Comparison of ENCODE assay signal across 17 mouse cellular contexts in genomic region chr8:107546817-107547216, GRCm38 (mm10). TPM values are rescaled to one million over a fixed set of nuclear protein-coding genes. Genes with fewer than 3 reads are reported as not detected.
DNase-seq lines count a peak whose midpoint lies in the region; ATAC-seq lines count a peak whose summit lies in the region.
"Had no signal": no experiment of that assay in that cellular context is flagged by ENCODE, and none has a peak within 500 bp of the region (broad histone marks: within the 10 kb centered on the region; RNA-seq: fewer than 3 reads in every experiment).

No protein-coding gene starts in this region.

- H3K27ac ChIP-seq in heart, embryonic 15.5 days: peak overlapping the region; percentile 80
- H3K27ac ChIP-seq in embryonic facial prominence, embryonic 11.5 days (replicated peaks; ENCODE audit: low read depth, low read length): no peak overlapping the region
- H3K27ac ChIP-seq in limb, embryonic 15.5 days: peak overlapping the region; percentile 94
- H3K27ac ChIP-seq: forebrain, embryonic 15.5 days; hindbrain, postnatal 0 days; liver, embryonic 12.5 days; stomach, postnatal 0 days had no signal

- H3K4me2 ChIP-seq in heart, embryonic 15.5 days: peak overlapping the region; percentile 17; the same call in 1 of the 2 replicates
- peak overlapping the region; percentile 11; the same call in 1 of the 2 replicates for H3K4me2 ChIP-seq in embryonic facial prominence, embryonic 11.5 days (ENCODE audit: low read depth, low read length)
- H3K4me2 ChIP-seq in limb, embryonic 15.5 days: peak overlapping the region; percentile 36
- H3K4me2 ChIP-seq: forebrain, embryonic 15.5 days; liver, embryonic 12.5 days had no signal

- peak overlapping the region; percentile 7; the same call in 1 of the 2 replicates for H3K4me3 ChIP-seq in heart, embryonic 15.5 days
- peak overlapping the region; percentile 59 for H3K4me3 ChIP-seq in megakaryocyte, embryonic 14.5 days (replicated peaks)
- H3K4me3 ChIP-seq in embryonic facial prominence, embryonic 11.5 days (ENCODE audit: low read depth, low read length): no peak overlapping the region
- peak overlapping the region; percentile 39 for H3K4me3 ChIP-seq in limb, embryonic 15.5 days
- H3K4me3 ChIP-seq: forebrain, embryonic 15.5 days; liver, embryonic 12.5 days had no signal

- H3K9me3 ChIP-seq in heart, embryonic 15.5 days (replicated peaks): no peaks in the 10 kb centered on the region
- no peaks in the 10 kb centered on the region for H3K9me3 ChIP-seq in megakaryocyte, embryonic 14.5 days
- H3K9me3 ChIP-seq in embryonic facial prominence, embryonic 11.5 days (replicated peaks; ENCODE audit: control insufficient read depth, low read length): no peaks in the 10 kb centered on the region
- H3K9me3 ChIP-seq in limb, embryonic 15.5 days: no peaks in the 10 kb centered on the region
- H3K9me3 ChIP-seq: forebrain, embryonic 15.5 days; liver, embryonic 12.5 days had no signal

- peaks cover 26% of the 10 kb centered on the region for H3K4me1 ChIP-seq in heart, embryonic 15.5 days (replicated peaks)
- H3K4me1 ChIP-seq in megakaryocyte, embryonic 14.5 days: peaks cover 92% of the 10 kb centered on the region
- H3K4me1 ChIP-seq in embryonic facial prominence, embryonic 11.5 days (ENCODE audit: control insufficient read depth, insufficient read depth, low read length): no peaks in the 10 kb centered on the region; the same call in 1 of the 2 replicates
- peaks cover 27% of the 10 kb centered on the region for H3K4me1 ChIP-seq in limb, embryonic 15.5 days
- H3K4me1 ChIP-seq: forebrain, embryonic 15.5 days had no signal

- 75% methylated on average over 8 of the region's 8 CpGs for WGBS in heart, embryonic 15.5 days
- WGBS in embryonic facial prominence, embryonic 11.5 days: 84% methylated on average over 8 of the region's 8 CpGs
- WGBS in limb, embryonic 15.5 days: 53% methylated on average over 8 of the region's 8 CpGs

- no peaks in the 10 kb centered on the region for H3K27me3 ChIP-seq in heart, embryonic 15.5 days
- no peaks in the 10 kb centered on the region for H3K27me3 ChIP-seq in megakaryocyte, embryonic 14.5 days (replicated peaks)
- H3K27me3 ChIP-seq in embryonic facial prominence, embryonic 11.5 days (ENCODE audit: control insufficient read depth, insufficient read depth, low read length): no peaks in the 10 kb centered on the region
- H3K27me3 ChIP-seq in limb, embryonic 15.5 days: no peaks in the 10 kb centered on the region
- H3K27me3 ChIP-seq: forebrain, embryonic 15.5 days; liver, embryonic 12.5 days had no signal

- H3K9ac ChIP-seq in heart, embryonic 15.5 days: no peak overlapping the region
- H3K9ac ChIP-seq in embryonic facial prominence, embryonic 11.5 days (replicated peaks; ENCODE audit: low read length): peak overlapping the region; percentile 38; the same call in 1 of the 2 replicates
- H3K9ac ChIP-seq in limb, embryonic 15.5 days: peak overlapping the region; percentile 46
- H3K9ac ChIP-seq: forebrain, embryonic 15.5 days; liver, embryonic 12.5 days had no signal

- no peak for DNase-seq in heart, adult 11 months
- no peak for DNase-seq in embryonic facial prominence, embryonic 11.5 days (ENCODE audit: low spot score)
- DNase-seq in urinary bladder, postnatal 10 days (ENCODE audit: low spot score): no peak
- DNase-seq: adrenal gland, adult 8-10 months; cerebellum, adult 9-10 months; gastrocnemius, postnatal 36 days; kidney, postnatal 10 days had no signal

- ATAC-seq in heart, embryonic 15.5 days (replicated peaks; ENCODE audit: insufficient number of reproducible peaks, insufficient read depth, low FRiP score, low read depth): no peak
- ATAC-seq in megakaryocyte, adult 5-6 weeks (ENCODE audit: poor library complexity, severe bottlenecking): no peak
- ATAC-seq in embryonic facial prominence, embryonic 11.5 days (replicated peaks; ENCODE audit: insufficient number of reproducible peaks, low FRiP score, low TSS enrichment, low read depth): no peak
- ATAC-seq in limb, embryonic 15.5 days (ENCODE audit: insufficient number of reproducible peaks, low FRiP score, low TSS enrichment, low read depth): no peak
- no peak for ATAC-seq in megakaryocyte progenitor cell, adult 5-6 weeks (replicated peaks; ENCODE audit: poor library complexity)
- ATAC-seq: CD4-positive, CD25-positive, alpha-beta regulatory T cell, adult 4 months; forebrain, embryonic 15.5 days; hindbrain, postnatal 0 days; liver, embryonic 12.5 days had no signal

- peaks cover 3% of the 10 kb centered on the region; the same call in 1 of the 2 replicates for H3K36me3 ChIP-seq in heart, embryonic 15.5 days
- peaks cover 99% of the 10 kb centered on the region for H3K36me3 ChIP-seq in megakaryocyte, embryonic 14.5 days (replicated peaks; ENCODE audit: low read length)
- no peaks in the 10 kb centered on the region; the same call in 1 of the 2 replicates for H3K36me3 ChIP-seq in embryonic facial prominence, embryonic 11.5 days (replicated peaks; ENCODE audit: control insufficient read depth, insufficient read depth, low read depth, low read length)
- peaks cover 40% of the 10 kb centered on the region for H3K36me3 ChIP-seq in limb, embryonic 15.5 days

RNA-seq across cellular contexts. Expression of gene Psmd7, which starts 41.4 kb away (rescaled TPM):
- 156 and 179 TPM in 2 replicates for polyA plus RNA-seq in heart, embryonic 15.5 days (2015; fragmentation: Nextera tagmentation; extraction: Ambion mirVana)
- polyA plus RNA-seq in megakaryocyte, embryonic 14.5 days (2012; ENCODE audit: insufficient read depth, low replicate concordance): 13.5 and 35.9 TPM in 2 replicates
- total RNA-seq in megakaryocyte, adult 5-6 weeks (2015): 76.0 and 79.3 TPM in 2 replicates
- 33.6 and 47.5 TPM in 2 replicates for total RNA-seq in megakaryocyte, adult 5-6 weeks (2017)
- polyA plus RNA-seq in embryonic facial prominence, embryonic 11.5 days (2014; fragmentation: Nextera tagmentation; extraction: Ambion mirVana): 350 and 362 TPM in 2 replicates
- 273 and 293 TPM in 2 replicates for polyA plus RNA-seq in limb, embryonic 15.5 days (2015; fragmentation: Nextera tagmentation; extraction: Ambion mirVana)
- total RNA-seq in megakaryocyte progenitor cell, adult 5-6 weeks (2015): 199 and 226 TPM in 2 replicates
- total RNA-seq in megakaryocyte progenitor cell, adult 5-6 weeks (2017): 95.6 and 127 TPM in 2 replicates
